24 mouse cellular contexts compared by ENCODE assay signal in genomic region chr9:34592073-34592610, GRCm38 (mm10).
DNase-seq lines count a peak whose midpoint lies in the region; ATAC-seq and TF ChIP-seq lines count a peak whose summit lies in the region.
"Had no signal": no experiment of that assay in that cellular context is flagged by ENCODE, and none has a peak within 500 bp of the region (broad histone marks: within the 10 kb centered on the region; RNA-seq: fewer than 3 reads in every experiment).

No protein-coding gene starts in this region.

- peaks cover 16% of the 10 kb centered on the region for H3K4me1 ChIP-seq in hindbrain, embryonic 13.5 days (replicated peaks)
- 0 out of 2 replicates have a peak, but pooled peaks cover 5% of the 10 kb centered on the region for H3K4me1 ChIP-seq in hindbrain, embryonic 10.5 days (replicated peaks)
- peaks cover 9% of the 10 kb centered on the region; the same call in 1 of the 2 replicates for H3K4me1 ChIP-seq in forebrain, embryonic 15.5 days
- peaks cover 18% of the 10 kb centered on the region for H3K4me1 ChIP-seq in hindbrain, embryonic 15.5 days (replicated peaks)
- 0 out of 2 replicates have a peak, but pooled peaks cover 7% of the 10 kb centered on the region for H3K4me1 ChIP-seq in neural tube, embryonic 14.5 days (ENCODE audit: control insufficient read depth, insufficient read depth, low read length)
- no peaks in the 10 kb centered on the region for H3K4me1 ChIP-seq in lung, postnatal 0 days (ENCODE audit: insufficient read depth, low read depth, low read length)
- H3K4me1 ChIP-seq: intestine, embryonic 15.5 days; limb, embryonic 13.5 days; liver, embryonic 12.5 days had no signal

- H3K27me3 ChIP-seq in hindbrain, embryonic 13.5 days, result no peaks in the 10 kb centered on the region
- no peaks in the 10 kb centered on the region for H3K27me3 ChIP-seq in hindbrain, embryonic 10.5 days (ENCODE audit: insufficient read depth, poor library complexity, severe bottlenecking)
- no peaks in the 10 kb centered on the region for H3K27me3 ChIP-seq in forebrain, embryonic 15.5 days
- no peaks in the 10 kb centered on the region for H3K27me3 ChIP-seq in hindbrain, embryonic 15.5 days
- no peaks in the 10 kb centered on the region for H3K27me3 ChIP-seq in neural tube, embryonic 14.5 days (ENCODE audit: control insufficient read depth, insufficient read depth, low read length)
- no peaks in the 10 kb centered on the region for H3K27me3 ChIP-seq in lung, postnatal 0 days (replicated peaks; ENCODE audit: insufficient read depth, low read length)
- H3K27me3 ChIP-seq: intestine, embryonic 15.5 days; limb, embryonic 13.5 days; liver, embryonic 12.5 days had no signal

- H3K4me3 ChIP-seq in hindbrain, embryonic 13.5 days, result no peak overlapping the region
- no peak overlapping the region for H3K4me3 ChIP-seq in hindbrain, embryonic 10.5 days
- no peak overlapping the region for H3K4me3 ChIP-seq in forebrain, embryonic 15.5 days
- H3K4me3 ChIP-seq in hindbrain, embryonic 15.5 days, result no peak overlapping the region
- no peak overlapping the region for H3K4me3 ChIP-seq in neural tube, embryonic 14.5 days (ENCODE audit: low read depth, low read length)
- no peak overlapping the region for H3K4me3 ChIP-seq in lung, postnatal 0 days (ENCODE audit: low read depth, low read length)
- H3K4me3 ChIP-seq: intestine, embryonic 15.5 days; limb, embryonic 13.5 days; liver, embryonic 12.5 days had no signal

- no peak for TF ChIP-seq CTCF in lung, postnatal 0 days (IDR thresholded peaks at IDR 0.05)

- 31% methylated on average over 3 of the region's 3 CpGs for WGBS in hindbrain, embryonic 13.5 days
- 59% methylated on average over 3 of the region's 3 CpGs for WGBS in hindbrain, embryonic 10.5 days
- WGBS in forebrain, embryonic 15.5 days, result 42% methylated on average over 3 of the region's 3 CpGs
- 35% methylated on average over 3 of the region's 3 CpGs for WGBS in hindbrain, embryonic 15.5 days
- 48% methylated on average over 3 of the region's 3 CpGs for WGBS in neural tube, embryonic 14.5 days
- 43% methylated on average over 3 of the region's 3 CpGs for WGBS in lung, postnatal 0 days

- no peaks in the 10 kb centered on the region for H3K36me3 ChIP-seq in hindbrain, embryonic 13.5 days
- no peaks in the 10 kb centered on the region for H3K36me3 ChIP-seq in hindbrain, embryonic 10.5 days
- H3K36me3 ChIP-seq in forebrain, embryonic 15.5 days, result no peaks in the 10 kb centered on the region
- H3K36me3 ChIP-seq in hindbrain, embryonic 15.5 days, result no peaks in the 10 kb centered on the region
- H3K36me3 ChIP-seq in neural tube, embryonic 14.5 days (ENCODE audit: control insufficient read depth, insufficient read depth, low read length), result no peaks in the 10 kb centered on the region
- no peaks in the 10 kb centered on the region for H3K36me3 ChIP-seq in lung, postnatal 0 days (ENCODE audit: insufficient read depth, low read length)
- H3K36me3 ChIP-seq: intestine, embryonic 15.5 days; limb, embryonic 13.5 days; liver, embryonic 12.5 days had no signal

- no peak for TF ChIP-seq EP300 in lung, postnatal 0 days (IDR thresholded peaks at IDR 0.05)

- peak overlapping the region; percentile 65 for H3K27ac ChIP-seq in hindbrain, embryonic 13.5 days
- H3K27ac ChIP-seq in hindbrain, embryonic 10.5 days, result no peak overlapping the region
- peak overlapping the region; percentile 54 for H3K27ac ChIP-seq in forebrain, embryonic 15.5 days (replicated peaks)
- H3K27ac ChIP-seq in hindbrain, embryonic 15.5 days (replicated peaks), result peak overlapping the region; percentile 63
- H3K27ac ChIP-seq in neural tube, embryonic 14.5 days (ENCODE audit: low read depth, low read length), result peak overlapping the region; percentile 62
- no peak overlapping the region for H3K27ac ChIP-seq in lung, postnatal 0 days (ENCODE audit: low read length)
- H3K27ac ChIP-seq: intestine, embryonic 15.5 days; limb, embryonic 13.5 days; liver, embryonic 12.5 days had no signal

- DNase-seq in hindbrain, embryonic 10.5 days (ENCODE audit: low spot score), result no peak
- no peak for DNase-seq in lung, postnatal 0 days (ENCODE audit: low spot score)
- DNase-seq: adrenal gland, adult 2 months; B cell, adult 2 months; cerebellum, adult 11 months; cerebellum, adult 9-11 months; gastrocnemius, postnatal 36 days; kidney, adult 9 months; kidney, postnatal 14 days; layer of hippocampus, postnatal 36 days; lung, adult 18-20 months; lung, postnatal 14 days; retina, postnatal 1 day; right cerebral cortex, postnatal 25 days; spleen, adult 18-20 months; thymus, postnatal 14 days had no signal

- H3K4me2 ChIP-seq in hindbrain, embryonic 13.5 days, result no peak overlapping the region
- H3K4me2 ChIP-seq in forebrain, embryonic 15.5 days (replicated peaks), result no peak overlapping the region
- no peak overlapping the region for H3K4me2 ChIP-seq in hindbrain, embryonic 15.5 days
- no peak overlapping the region for H3K4me2 ChIP-seq in neural tube, embryonic 14.5 days (ENCODE audit: low read depth, low read length)
- H3K4me2 ChIP-seq in lung, postnatal 0 days (replicated peaks; ENCODE audit: low read depth, low read length), result no peak overlapping the region
- H3K4me2 ChIP-seq: intestine, embryonic 15.5 days; limb, embryonic 13.5 days; liver, embryonic 12.5 days had no signal

- no peak overlapping the region for H3K9ac ChIP-seq in hindbrain, embryonic 13.5 days
- no peak overlapping the region for H3K9ac ChIP-seq in forebrain, embryonic 15.5 days (replicated peaks)
- no peak overlapping the region for H3K9ac ChIP-seq in hindbrain, embryonic 15.5 days
- no peak overlapping the region for H3K9ac ChIP-seq in neural tube, embryonic 14.5 days (replicated peaks; ENCODE audit: low read depth, low read length)
- H3K9ac ChIP-seq in lung, postnatal 0 days (replicated peaks; ENCODE audit: low read depth), result no peak overlapping the region
- H3K9ac ChIP-seq: intestine, embryonic 15.5 days; limb, embryonic 13.5 days; liver, embryonic 12.5 days had no signal

- 0 out of 2 replicates have a peak, but pooled peaks have one; percentile 38 for ATAC-seq in hindbrain, embryonic 13.5 days (ENCODE audit: low FRiP score)
- 0 out of 2 replicates have a peak, but pooled peaks have one; percentile 60 for ATAC-seq in forebrain, embryonic 15.5 days (replicated peaks)
- ATAC-seq in hindbrain, embryonic 15.5 days (ENCODE audit: low FRiP score, low read depth), result peak; percentile 49; the same call in 1 of the 2 replicates
- ATAC-seq in neural tube, embryonic 14.5 days (ENCODE audit: low read depth), result no peak
- no peak for ATAC-seq in erythroblast, adult 5-6 weeks (replicated peaks; ENCODE audit: low FRiP score, poor library complexity, severe bottlenecking)
- ATAC-seq in lung, postnatal 0 days, result no peak
- ATAC-seq: intestine, embryonic 15.5 days; liver, embryonic 12.5 days had no signal

- no peaks in the 10 kb centered on the region for H3K9me3 ChIP-seq in hindbrain, embryonic 13.5 days
- no peaks in the 10 kb centered on the region for H3K9me3 ChIP-seq in hindbrain, embryonic 10.5 days
- no peaks in the 10 kb centered on the region for H3K9me3 ChIP-seq in forebrain, embryonic 15.5 days
- no peaks in the 10 kb centered on the region for H3K9me3 ChIP-seq in hindbrain, embryonic 15.5 days
- H3K9me3 ChIP-seq in neural tube, embryonic 14.5 days (ENCODE audit: control insufficient read depth, low read length), result no peaks in the 10 kb centered on the region
- H3K9me3 ChIP-seq in lung, postnatal 0 days (ENCODE audit: low read length), result no peaks in the 10 kb centered on the region
- H3K9me3 ChIP-seq: intestine, embryonic 15.5 days; limb, embryonic 13.5 days; liver, embryonic 12.5 days had no signal

Comparison
In these comparisons a context has a peak if more than half of its experiments do, and no peak if none do; other contexts are left out.
1. H3K27ac ChIP-seq: peak in hindbrain, embryonic 13.5 days (single experiment), forebrain, embryonic 15.5 days (single experiment), hindbrain, embryonic 15.5 days (single experiment) and neural tube, embryonic 14.5 days (single experiment); none in hindbrain, embryonic 10.5 days (single experiment) and lung, postnatal 0 days (single experiment).
2. ATAC-seq: peak in hindbrain, embryonic 13.5 days (single experiment), forebrain, embryonic 15.5 days (single experiment) and hindbrain, embryonic 15.5 days (single experiment); none in neural tube, embryonic 14.5 days (single experiment), erythroblast, adult 5-6 weeks (single experiment) and lung, postnatal 0 days (single experiment).